Mouse (Mus musculus) small intestine, adult 2 months (tissue): ENCODE measurements around the gene Kdm6b.

Experiments
- CTCF ChIP-seq: fragments of 200-500 bp; IDR thresholded peaks from 2 replicates; pipeline ENCODE4 v1.5.1; 2012; ENCODE audit warnings: low read depth, mild to moderate bottlenecking, control low read depth, inconsistent platforms, low read length, moderate library complexity, mixed read lengths; ENCODE audit not compliant: insufficient replicate concordance, insufficient read length; ENCODE audit errors: extremely low read depth
- POLR2A ChIP-seq: fragments of 200-500 bp; IDR thresholded peaks from 2 replicates; pipeline ENCODE4 v1.6.1; 2012; ENCODE audit warnings: low read depth, mild to moderate bottlenecking, control low read depth, inconsistent platforms, low read length, moderate library complexity

DNA sequence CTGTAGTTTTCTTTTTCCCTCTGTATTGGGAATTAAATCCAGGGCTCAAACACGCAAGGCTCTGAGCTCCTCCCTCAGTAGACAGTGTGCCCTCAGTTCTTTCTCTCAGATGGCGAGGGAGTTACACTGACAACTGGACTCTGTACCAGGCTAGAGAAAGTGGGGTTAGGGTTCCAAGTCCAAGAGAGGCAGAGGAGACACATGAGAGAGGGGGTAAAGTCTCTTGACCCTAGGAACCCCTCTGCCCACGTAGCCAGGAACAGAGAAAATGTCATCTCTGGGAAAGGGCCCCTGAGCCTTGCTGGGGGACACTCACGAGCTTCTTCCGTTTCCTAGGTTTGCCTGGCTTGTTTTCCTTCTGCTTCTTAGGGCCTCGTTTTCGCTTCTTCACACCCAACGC lies 49.1 kb downstream of the Kdm6b start:
- no peak for TF ChIP-seq CTCF
- peak; percentile 45; the same call in 1 of the 2 replicates for TF ChIP-seq POLR2A
